Mouse (Mus musculus): Measurements from ENCODE around the gene Zfp11. TPM values are rescaled to one million over a fixed set of nuclear protein-coding genes. Genes with fewer than 3 reads are reported as not detected.
A peak's percentile ranks its signal among the peaks of the same experiment; 100 is the strongest.
"Not testable (repeated sequence)": the region's sequence is repeated elsewhere in the genome, so short reads cannot be mapped to it uniquely, and the experiment has no call there.

Zfp11 gene
- polyA plus RNA-seq, 1 experiment = 2.0 TPM

GRCm38 (mm10) chr5:129690528-129690927, 20.6 kb upstream of the Zfp11 start:
- Histone ChIP-seq H3K36me3 (ENCODE audit: control insufficient read depth, insufficient read depth, low read length) (no peaks in the 10 kb centered on the region), H3K27ac (ENCODE audit: insufficient read depth, low read depth, low read length) (no peak overlapping the region), H3K4me1 (ENCODE audit: control insufficient read depth, insufficient read depth, low read length) (0 out of 2 replicates have a peak, but pooled peaks cover 4% of the 10 kb centered on the region), H3K4me3 (ENCODE audit: insufficient read depth, low read depth, low read length) (no peak overlapping the region), H3K27me3 (replicated peaks; ENCODE audit: control insufficient read depth, insufficient read depth, low read length) (no peaks in the 10 kb centered on the region)
- TF ChIP-seq CTCF (conservative IDR thresholded peaks at IDR 0.05; ENCODE audit: insufficient read depth, insufficient read length, low read depth, low read length) (no peak), POLR2A (IDR thresholded peaks at IDR 0.05; ENCODE audit: low read depth, low read length) (no peak)
- 78% methylated on average over 3 of the region's 3 CpGs for WGBS
- no peak for DNase-seq

- Histone ChIP-seq H3K4me3 (ENCODE audit: insufficient read depth, low read depth, low read length) (no peak overlapping the region), H3K4me1 (ENCODE audit: control insufficient read depth, insufficient read depth, low read length) (0 out of 2 replicates have a peak, but pooled peaks cover 4% of the 10 kb centered on the region), H3K36me3 (ENCODE audit: control insufficient read depth, insufficient read depth, low read length) (no peaks in the 10 kb centered on the region), H3K27ac (ENCODE audit: insufficient read depth, low read depth, low read length) (no peak overlapping the region), H3K27me3 (replicated peaks; ENCODE audit: control insufficient read depth, insufficient read depth, low read length) (no peaks in the 10 kb centered on the region)
- WGBS = 54% methylated on average over 7 of the region's 7 CpGs
- DNase-seq = peak; percentile 60
- TF ChIP-seq CTCF (conservative IDR thresholded peaks at IDR 0.05; ENCODE audit: insufficient read depth, insufficient read length, low read depth, low read length) = no peak
- TF ChIP-seq POLR2A (IDR thresholded peaks at IDR 0.05; ENCODE audit: low read depth, low read length) = no peak
These were observed 17.7 kb upstream of the Zfp11 start for GRCm38 (mm10) chr5:129687621-129688020.

GRCm38 (mm10) chr5:129685141-129685540, 15.2 kb upstream of the Zfp11 start:
- H3K27me3 ChIP-seq (replicated peaks; ENCODE audit: control insufficient read depth, insufficient read depth, low read length); H3K4me1 ChIP-seq (ENCODE audit: control insufficient read depth, insufficient read depth, low read length); H3K27ac ChIP-seq (ENCODE audit: insufficient read depth, low read depth, low read length); H3K36me3 ChIP-seq (ENCODE audit: control insufficient read depth, insufficient read depth, low read length); H3K4me3 ChIP-seq (ENCODE audit: insufficient read depth, low read depth, low read length); DNase-seq: not testable (repeated sequence)
- WGBS = 95% methylated on average over 5 of the region's 5 CpGs

GRCm38 (mm10) chr5:129669453-129670035, 355 bp downstream of the Zfp11 start:
- no peak for TF ChIP-seq POLR2A (IDR thresholded peaks at IDR 0.05; ENCODE audit: low read depth, low read length)
- no peak for TF ChIP-seq CTCF (conservative IDR thresholded peaks at IDR 0.05; ENCODE audit: insufficient read depth, insufficient read length, low read depth, low read length)
- peak overlapping the region; percentile 80 for H3K27ac ChIP-seq (ENCODE audit: insufficient read depth, low read depth, low read length)
- H3K36me3 ChIP-seq (ENCODE audit: control insufficient read depth, insufficient read depth, low read length) = no peaks in the 10 kb centered on the region
- DNase-seq = no peak
- H3K4me3 ChIP-seq (ENCODE audit: insufficient read depth, low read depth, low read length) = peak overlapping the region; percentile 95
- WGBS = 1% methylated on average over 31 of the region's 31 CpGs
- H3K4me1 ChIP-seq (ENCODE audit: control insufficient read depth, insufficient read depth, low read length) = no peaks in the 10 kb centered on the region; the same call in 1 of the 2 replicates
- no peaks in the 10 kb centered on the region for H3K27me3 ChIP-seq (replicated peaks; ENCODE audit: control insufficient read depth, insufficient read depth, low read length)

- TF ChIP-seq POLR2A (IDR thresholded peaks at IDR 0.05; ENCODE audit: low read depth, low read length) = no peak
- TF ChIP-seq CTCF (conservative IDR thresholded peaks at IDR 0.05; ENCODE audit: insufficient read depth, insufficient read length, low read depth, low read length) = no peak
- DNase-seq = no peak
- no peak overlapping the region for H3K27ac ChIP-seq (ENCODE audit: insufficient read depth, low read depth, low read length)
- no peaks in the 10 kb centered on the region for H3K36me3 ChIP-seq (ENCODE audit: control insufficient read depth, insufficient read depth, low read length)
- 83% methylated on average over 4 of the region's 4 CpGs for WGBS
- no peak overlapping the region for H3K4me3 ChIP-seq (ENCODE audit: insufficient read depth, low read depth, low read length)
- H3K4me1 ChIP-seq (ENCODE audit: control insufficient read depth, insufficient read depth, low read length) = peaks cover 2% of the 10 kb centered on the region; the same call in 1 of the 2 replicates
- H3K27me3 ChIP-seq (replicated peaks; ENCODE audit: control insufficient read depth, insufficient read depth, low read length) = no peaks in the 10 kb centered on the region
These were observed 2.0 kb downstream of the Zfp11 start for GRCm38 (mm10) chr5:129667851-129668250.

GRCm38 (mm10) chr5:129666271-129666909, 3.5 kb downstream of the Zfp11 start:
- DNase-seq = no peak
- Histone ChIP-seq H3K4me1 (ENCODE audit: control insufficient read depth, insufficient read depth, low read length) (peaks cover 2% of the 10 kb centered on the region; the same call in 1 of the 2 replicates), H3K27me3 (replicated peaks; ENCODE audit: control insufficient read depth, insufficient read depth, low read length) (no peaks in the 10 kb centered on the region), H3K36me3 (ENCODE audit: control insufficient read depth, insufficient read depth, low read length) (no peaks in the 10 kb centered on the region), H3K27ac (ENCODE audit: insufficient read depth, low read depth, low read length) (no peak overlapping the region), H3K4me3 (ENCODE audit: insufficient read depth, low read depth, low read length) (no peak overlapping the region)
- 93% methylated on average over 10 of the region's 10 CpGs for WGBS
- TF ChIP-seq CTCF (conservative IDR thresholded peaks at IDR 0.05; ENCODE audit: insufficient read depth, insufficient read length, low read depth, low read length) (no peak), POLR2A (IDR thresholded peaks at IDR 0.05; ENCODE audit: low read depth, low read length) (no peak)

GRCm38 (mm10) chr5:129664090-129664489, 5.8 kb downstream of the Zfp11 start:
- H3K27ac ChIP-seq (ENCODE audit: insufficient read depth, low read depth, low read length) = no peak overlapping the region
- 67% methylated on average over 5 of the region's 5 CpGs for WGBS
- TF ChIP-seq CTCF (conservative IDR thresholded peaks at IDR 0.05; ENCODE audit: insufficient read depth, insufficient read length, low read depth, low read length) (no peak), POLR2A (IDR thresholded peaks at IDR 0.05; ENCODE audit: low read depth, low read length) (no peak)
- no peaks in the 10 kb centered on the region for H3K36me3 ChIP-seq (ENCODE audit: control insufficient read depth, insufficient read depth, low read length)
- H3K4me1 ChIP-seq (ENCODE audit: control insufficient read depth, insufficient read depth, low read length) = peaks cover 2% of the 10 kb centered on the region; the same call in 1 of the 2 replicates
- no peak for DNase-seq
- no peaks in the 10 kb centered on the region for H3K27me3 ChIP-seq (replicated peaks; ENCODE audit: control insufficient read depth, insufficient read depth, low read length)
- H3K4me3 ChIP-seq (ENCODE audit: insufficient read depth, low read depth, low read length) = no peak overlapping the region
